Mouse (Mus musculus): ENCODE data around the gene Teddm2.

DNA sequence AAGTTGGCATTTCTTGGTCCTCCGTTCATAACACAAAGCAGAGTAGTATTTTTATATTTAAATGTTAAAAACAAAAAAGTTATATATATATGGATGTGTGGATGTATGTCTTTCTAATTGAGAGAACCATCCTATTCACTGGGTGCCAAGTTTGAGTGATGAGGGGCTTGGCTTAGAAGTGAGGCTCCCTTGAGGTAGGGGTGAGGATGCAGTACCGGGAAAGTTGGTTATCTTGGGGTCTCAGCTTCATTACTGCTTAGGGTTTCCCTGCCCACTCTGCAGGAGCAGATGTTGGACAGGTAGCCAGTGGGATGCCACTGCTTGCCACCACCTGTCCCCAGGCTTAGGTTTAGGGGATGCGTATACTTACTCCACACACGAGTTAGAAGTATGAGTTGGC, 8.7 kb upstream of the Teddm2 start:
- TF ChIP-seq POLR2A (IDR thresholded peaks at IDR 0.05; ENCODE audit: control insufficient read depth, extremely low read depth, insufficient read depth, low read length, poor library complexity) (no peak), CTCF (IDR thresholded peaks at IDR 0.05; ENCODE audit: borderline replicate concordance, control insufficient read depth, extremely low read depth, insufficient read depth, low read length, poor library complexity) (no peak)

Data from thymus, adult 2 months (tissue).